Mouse (Mus musculus) neural tube, embryonic 13.5 days (tissue): ENCODE measurements around the gene Mt2. TPM values are rescaled to one million over a fixed set of nuclear protein-coding genes. Genes with fewer than 3 reads are reported as not detected.
"Not testable (repeated sequence)": the region's sequence is repeated elsewhere in the genome, so short reads cannot be mapped to it uniquely, and the experiment has no call there.

Experiments
- ATAC-seq: fragments of 200-750 bp; cut with Nextera tagmentation; 2 replicates; pipeline ENCODE4 v1.8.0; 2017; ENCODE audit warnings: low read depth, mild to moderate bottlenecking, moderate TSS enrichment, moderate library complexity
- H3K27ac ChIP-seq: fragments of 300-500 bp; sonication (generic); replicated peaks from 2 replicates; pipeline ENCODE4 v1.5.1; 2015; ENCODE audit warnings: moderate library complexity, mild to moderate bottlenecking, inconsistent platforms
- H3K27me3 ChIP-seq: fragments of 300-500 bp; sonication (generic); 2 replicates; pipeline ENCODE4 v1.6.1; 2015; ENCODE audit warnings: mild to moderate bottlenecking, inconsistent platforms
- H3K36me3 ChIP-seq: fragments of 300-500 bp; sonication (generic); 2 replicates; pipeline ENCODE4 v1.6.1; 2015; ENCODE audit warnings: mild to moderate bottlenecking, inconsistent platforms
- H3K4me1 ChIP-seq: fragments of 300-500 bp; sonication (generic); replicated peaks from 2 replicates; pipeline ENCODE4 v1.6.1; 2015; ENCODE audit warnings: inconsistent platforms
- H3K4me2 ChIP-seq: fragments of 300-500 bp; sonication (generic); 2 replicates; pipeline ENCODE4 v1.6.1; 2015; ENCODE audit warnings: inconsistent platforms, mild to moderate bottlenecking, moderate library complexity
- H3K4me3 ChIP-seq: fragments of 300-500 bp; sonication (generic); 2 replicates; pipeline ENCODE4 v1.5.1; 2015; ENCODE audit warnings: mild to moderate bottlenecking, inconsistent platforms
- H3K9ac ChIP-seq: fragments of 300-500 bp; sonication (generic); 2 replicates; pipeline ENCODE4 v1.6.1; 2015; ENCODE audit warnings: moderate library complexity, mild to moderate bottlenecking, inconsistent platforms
- H3K9me3 ChIP-seq: fragments of 300-500 bp; sonication (generic); 2 replicates; pipeline ENCODE4 v1.6.1; 2016; ENCODE audit warnings: inconsistent platforms
- WGBS: fragments of 180-500 bp; shearing (Covaris S2); methylation state at CpG from one replicate; pipeline ENCODE4 v1.1.7; 2015; 5-methylcytosine and 5-hydroxymethylcytosine counted together
- polyA plus RNA-seq: library from polyadenylated mRNA; unstranded; fragments of >200 nt; fragmentation: Nextera tagmentation; extraction: Ambion mirVana; gene quantifications from 2 replicates; pipeline ENCODE4 v1.2.1, GENCODE M21; 2015

Gene Mt2
- polyA plus RNA-seq, 1 experiment from 2014 or later = 12.0 TPM

- H3K4me1 ChIP-seq = peaks cover 13% of the 10 kb centered on the region
- H3K9ac ChIP-seq = no peak overlapping the region
- no peak overlapping the region for H3K4me2 ChIP-seq
- peaks cover 10% of the 10 kb centered on the region for H3K27me3 ChIP-seq
- no peaks in the 10 kb centered on the region for H3K9me3 ChIP-seq
- no peak for ATAC-seq
- no peak overlapping the region for H3K4me3 ChIP-seq
- WGBS = 51% methylated on average over 5 of the region's 5 CpGs
- no peaks in the 10 kb centered on the region for H3K36me3 ChIP-seq
- no peak overlapping the region for H3K27ac ChIP-seq
These were observed 24.2 kb upstream of the Mt2 start for GRCm38 (mm10) chr8:94148236-94148635.

DNA sequence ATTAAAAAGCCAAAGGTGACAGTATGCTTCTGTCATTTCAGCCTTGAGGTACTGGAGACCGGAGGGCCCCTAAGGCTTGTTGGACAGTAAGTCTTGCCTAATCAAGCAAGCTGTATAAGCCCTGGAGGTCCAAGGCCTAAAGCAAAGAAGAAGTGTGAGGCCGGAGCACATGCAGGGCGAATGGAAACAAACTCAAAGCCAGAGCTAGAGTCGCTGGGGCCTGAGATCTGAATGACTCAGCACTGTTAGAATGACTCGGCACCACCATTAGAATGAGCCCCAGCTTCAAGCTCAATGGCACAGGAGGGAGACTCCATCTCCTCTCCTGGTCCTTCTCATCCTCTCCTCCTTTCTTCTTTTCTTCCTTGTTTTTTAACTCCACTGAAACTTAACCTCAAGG is 21.5 kb upstream of the Mt2 start:
- ATAC-seq = no peak
- no peaks in the 10 kb centered on the region for H3K9me3 ChIP-seq
- H3K36me3 ChIP-seq = no peaks in the 10 kb centered on the region
- peaks cover 18% of the 10 kb centered on the region for H3K27me3 ChIP-seq
- peaks cover 29% of the 10 kb centered on the region for H3K4me1 ChIP-seq
- no peak overlapping the region for H3K4me2 ChIP-seq
- no peak overlapping the region for H3K9ac ChIP-seq
- H3K27ac ChIP-seq = no peak overlapping the region
- WGBS = 78% methylated on average over 5 of the region's 5 CpGs
- no peak overlapping the region for H3K4me3 ChIP-seq

DNA sequence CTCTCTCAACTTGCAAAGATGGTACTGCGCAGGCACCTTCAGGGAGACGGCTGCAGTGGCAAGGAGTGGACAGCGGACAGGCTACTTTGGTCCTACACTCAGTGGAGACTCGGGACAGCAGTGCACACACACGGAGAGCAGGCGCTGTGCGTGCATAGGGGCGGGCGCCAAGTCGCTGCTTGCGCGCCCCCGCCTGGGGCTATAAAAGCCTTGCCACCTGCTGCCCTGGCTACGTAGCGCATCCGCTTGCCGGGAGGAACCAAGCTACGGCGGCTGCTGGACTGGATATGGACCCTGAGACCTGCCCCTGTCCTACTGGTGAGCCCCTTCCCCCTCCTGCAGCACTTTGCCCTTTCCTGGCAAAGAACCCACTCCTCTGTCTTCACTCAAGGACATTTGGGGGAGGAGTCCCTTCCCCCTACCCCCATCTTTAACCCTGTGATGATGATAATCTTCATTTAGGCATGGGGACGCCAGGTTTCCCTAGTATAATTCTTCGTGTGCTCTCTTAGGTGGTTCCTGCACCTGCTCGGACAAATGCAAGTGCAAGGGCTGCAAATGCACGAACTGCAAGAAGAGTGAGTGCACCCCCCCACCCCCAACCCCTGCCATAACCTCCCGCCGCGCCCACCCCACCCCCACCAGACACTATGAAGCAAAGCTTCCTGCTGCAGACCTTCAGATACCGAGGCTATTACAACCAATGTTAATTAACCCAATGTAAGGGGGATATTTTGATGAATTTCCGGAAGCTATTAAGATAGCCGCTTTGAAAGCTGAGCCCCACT is 19.8 kb upstream of the Mt2 start, which contains the start of gene Mt3:
Gene Mt3, plus strand, starts transcription at position 95 of the 788 bp plus-strand sequence.
- Histone ChIP-seq H3K4me2 (peak within 1 kb of the TSS; percentile 70), H3K9ac (peak within 1 kb of the TSS; percentile 62), H3K27me3 (peaks cover 18% of the 10 kb centered on the region), H3K9me3 (no peaks in the 10 kb centered on the region), H3K36me3 (no peaks in the 10 kb centered on the region), H3K4me3 (peak within 1 kb of the TSS; percentile 45), H3K27ac (peak within 1 kb of the TSS; percentile 55), H3K4me1 (peaks cover 29% of the 10 kb centered on the region)
- WGBS = 2% methylated on average over 29 of the region's 29 CpGs
- peak; percentile 89 for ATAC-seq

GRCm38 (mm10) chr8:94153451-94153850 is 19.0 kb upstream of the Mt2 start:
- H3K4me3 ChIP-seq = peak overlapping the region; percentile 45
- no peaks in the 10 kb centered on the region for H3K9me3 ChIP-seq
- no peak for ATAC-seq
- H3K27me3 ChIP-seq = peaks cover 18% of the 10 kb centered on the region
- no peaks in the 10 kb centered on the region for H3K36me3 ChIP-seq
- H3K4me1 ChIP-seq = peaks cover 29% of the 10 kb centered on the region
- H3K27ac ChIP-seq = peak overlapping the region; percentile 55
- WGBS = 26% methylated on average over 7 of the region's 7 CpGs
- peak overlapping the region; percentile 62 for H3K9ac ChIP-seq
- H3K4me2 ChIP-seq = peak overlapping the region; percentile 70

- Histone ChIP-seq H3K4me3 (no peak overlapping the region), H3K27me3 (peaks cover 18% of the 10 kb centered on the region), H3K27ac (peak overlapping the region; percentile 55; the same call in 1 of the 2 replicates), H3K36me3 (no peaks in the 10 kb centered on the region), H3K9ac (no peak overlapping the region), H3K9me3 (no peaks in the 10 kb centered on the region), H3K4me2 (no peak overlapping the region), H3K4me1 (peaks cover 29% of the 10 kb centered on the region)
- 38% methylated on average over 6 of the region's 6 CpGs for WGBS
- peak; percentile 41 for ATAC-seq
These were observed 17.9 kb upstream of the Mt2 start for GRCm38 (mm10) chr8:94154537-94154936.

DNA sequence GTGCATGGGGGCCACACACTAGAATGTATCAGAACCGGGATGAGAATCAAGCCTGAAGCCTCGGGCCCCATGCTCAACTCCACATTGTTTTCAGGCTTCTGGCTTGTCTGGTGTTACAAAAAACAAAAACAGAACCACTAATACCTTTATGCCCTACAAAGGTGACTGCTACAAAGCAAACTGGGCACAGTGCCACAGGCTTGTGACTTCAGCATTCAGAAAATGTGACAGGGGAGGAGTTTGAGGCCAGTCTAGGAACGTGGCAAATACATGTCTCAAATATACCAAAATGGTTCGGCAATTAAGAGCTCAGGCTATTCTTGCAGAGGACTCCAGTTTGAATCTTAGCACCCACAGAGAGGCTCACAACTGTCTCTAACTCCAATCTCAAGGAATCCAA is 16.4 kb upstream of the Mt2 start:
- Histone ChIP-seq H3K9ac (no peak overlapping the region), H3K4me1 (peaks cover 29% of the 10 kb centered on the region), H3K36me3 (no peaks in the 10 kb centered on the region), H3K27ac (no peak overlapping the region), H3K27me3 (peaks cover 14% of the 10 kb centered on the region), H3K9me3 (no peaks in the 10 kb centered on the region), H3K4me2 (no peak overlapping the region), H3K4me3 (no peak overlapping the region)
- ATAC-seq = no peak
- WGBS = 83% methylated on average over 4 of the region's 4 CpGs

GRCm38 (mm10) chr8:94165772-94166171 is 6.7 kb upstream of the Mt2 start:
- not testable (repeated sequence) for H3K36me3 ChIP-seq, H3K4me1 ChIP-seq, H3K27ac ChIP-seq, H3K9me3 ChIP-seq, H3K9ac ChIP-seq, H3K4me2 ChIP-seq, ATAC-seq, H3K4me3 ChIP-seq
- 69% methylated on average over 8 of the region's 8 CpGs for WGBS
- peaks cover 22% of the 10 kb centered on the region for H3K27me3 ChIP-seq

GRCm38 (mm10) chr8:94167244-94167643 is 5.2 kb upstream of the Mt2 start:
- peak; percentile 17; the same call in 1 of the 2 replicates for ATAC-seq
- Histone ChIP-seq H3K36me3 (no peaks in the 10 kb centered on the region), H3K9ac (no peak overlapping the region), H3K4me3 (no peak overlapping the region), H3K4me2 (peak overlapping the region; percentile 15; the same call in 1 of the 2 replicates), H3K27ac (no peak overlapping the region), H3K4me1 (peaks cover 8% of the 10 kb centered on the region), H3K27me3 (peaks cover 37% of the 10 kb centered on the region), H3K9me3 (no peaks in the 10 kb centered on the region)
- WGBS = 2% methylated on average over 6 of the region's 6 CpGs

GRCm38 (mm10) chr8:94169547-94169946 is 2.9 kb upstream of the Mt2 start:
- no peak overlapping the region for H3K4me2 ChIP-seq
- H3K4me1 ChIP-seq = peaks cover 24% of the 10 kb centered on the region
- H3K9ac ChIP-seq = no peak overlapping the region
- H3K27me3 ChIP-seq = peaks cover 60% of the 10 kb centered on the region
- no peak for ATAC-seq
- no peak overlapping the region for H3K27ac ChIP-seq
- 84% methylated on average over 5 of the region's 5 CpGs for WGBS
- H3K9me3 ChIP-seq = no peaks in the 10 kb centered on the region
- no peaks in the 10 kb centered on the region for H3K36me3 ChIP-seq
- no peak overlapping the region for H3K4me3 ChIP-seq

DNA sequence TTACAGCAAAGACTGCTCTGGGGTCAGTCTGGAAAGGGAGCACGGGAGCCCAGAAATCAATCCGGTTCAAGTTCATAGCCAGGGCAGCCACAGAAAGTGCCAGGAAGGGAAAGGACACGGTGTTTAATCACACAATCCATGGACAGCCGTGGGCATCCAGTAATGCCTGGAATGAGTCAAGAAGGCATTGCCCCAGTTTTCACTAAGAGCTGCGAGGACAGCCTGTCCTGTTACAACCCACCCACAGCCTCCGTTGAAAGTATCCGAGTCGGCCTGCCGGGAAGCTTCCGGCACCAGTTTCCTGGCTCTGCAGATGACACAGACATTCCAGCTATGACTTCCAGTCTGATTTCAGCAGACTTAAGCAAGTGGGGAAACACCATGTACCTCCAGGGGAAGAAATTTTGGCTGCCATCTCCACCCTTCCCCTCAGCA is 1.1 kb upstream of the Mt2 start:
- peaks cover 24% of the 10 kb centered on the region for H3K4me1 ChIP-seq
- peak overlapping the region; percentile 62; the same call in 1 of the 2 replicates for H3K9ac ChIP-seq
- no peaks in the 10 kb centered on the region for H3K36me3 ChIP-seq
- no peak overlapping the region for H3K4me3 ChIP-seq
- no peak for ATAC-seq
- H3K27me3 ChIP-seq = peaks cover 78% of the 10 kb centered on the region
- 40% methylated on average over 10 of the region's 10 CpGs for WGBS
- peak overlapping the region; percentile 83 for H3K4me2 ChIP-seq
- H3K27ac ChIP-seq = no peak overlapping the region
- H3K9me3 ChIP-seq = no peaks in the 10 kb centered on the region

GRCm38 (mm10) chr8:94172809-94173732 is 607 bp downstream of the Mt2 start:
- H3K9ac ChIP-seq = peak overlapping the region; percentile 62
- H3K36me3 ChIP-seq = no peaks in the 10 kb centered on the region
- no peak; the same call in 1 of the 2 replicates for ATAC-seq
- H3K4me1 ChIP-seq = peaks cover 24% of the 10 kb centered on the region
- H3K4me3 ChIP-seq = peak overlapping the region; percentile 41
- H3K4me2 ChIP-seq = peak overlapping the region; percentile 83
- H3K27ac ChIP-seq = no peak overlapping the region
- no peaks in the 10 kb centered on the region for H3K9me3 ChIP-seq
- peaks cover 95% of the 10 kb centered on the region for H3K27me3 ChIP-seq
- WGBS = under 1% methylated on average over 39 of the region's 39 CpGs

- peaks cover 99% of the 10 kb centered on the region for H3K27me3 ChIP-seq
- H3K4me3 ChIP-seq = no peak overlapping the region
- ATAC-seq = no peak
- H3K36me3 ChIP-seq = no peaks in the 10 kb centered on the region
- WGBS = 43% methylated on average over 11 of the region's 11 CpGs
- no peak overlapping the region for H3K9ac ChIP-seq
- H3K27ac ChIP-seq = no peak overlapping the region
- no peaks in the 10 kb centered on the region for H3K9me3 ChIP-seq
- H3K4me1 ChIP-seq = peaks cover 30% of the 10 kb centered on the region
- H3K4me2 ChIP-seq = no peak overlapping the region
These were observed 1.5 kb downstream of the Mt2 start for GRCm38 (mm10) chr8:94173848-94174403.
